Mouse (Mus musculus) adrenal gland, postnatal 4 days (tissue): ENCODE measurements around the gene Gm10401. TPM values are rescaled to one million over a fixed set of nuclear protein-coding genes. Genes with fewer than 3 reads are reported as not detected.
"Not testable (repeated sequence)": the region's sequence is repeated elsewhere in the genome, so short reads cannot be mapped to it uniquely, and the experiment has no call there.

Experiments used
- DNase-seq, 2 experiments: peaks; one replicate each; pipeline ENCODE4 v3.0.0; 2021 to 2022; ENCODE audit warnings: low spot score in 2 of 2, mixed read lengths in 2 of 2
- total RNA-seq, 2 experiments: library from RNA; stranded (reverse); gene quantifications; 2 replicates each; pipeline ENCODE4 v1.2.3; 2021

Gene Gm10401
- total RNA-seq, 2 experiments from 2014 or later: 0.73 TPM; not detected in 1

GRCm38 (mm10) chr5:115120978-115121377, 22.9 kb upstream of the Gm10401 start:
- DNase-seq: no peak

GRCm38 (mm10) chr5:115118961-115119570, 21.0 kb upstream of the Gm10401 start, which contains the start of gene Acads:
TSS of gene Acads (minus strand) at chr5:115119346.
- peak; percentile 69 to 76 for DNase-seq

GRCm38 (mm10) chr5:115117467-115117866, 19.4 kb upstream of the Gm10401 start:
- no peak for DNase-seq

- no peak for DNase-seq
These were observed 18.3 kb upstream of the Gm10401 start for GRCm38 (mm10) chr5:115116426-115116825.

GRCm38 (mm10) chr5:115114501-115114900, 16.4 kb upstream of the Gm10401 start:
- no peak for DNase-seq

GRCm38 (mm10) chr5:115113244-115113643, 15.1 kb upstream of the Gm10401 start:
- no peak for DNase-seq

GRCm38 (mm10) chr5:115111156-115111555, 13.1 kb upstream of the Gm10401 start:
- no peak for DNase-seq

- DNase-seq: not testable (repeated sequence)
These were observed 5.2 kb upstream of the Gm10401 start for GRCm38 (mm10) chr5:115103253-115103652.

GRCm38 (mm10) chr5:115102231-115102630, 4.1 kb upstream of the Gm10401 start:
- DNase-seq: no peak

- no peak for DNase-seq
These were observed 2.4 kb upstream of the Gm10401 start for GRCm38 (mm10) chr5:115100473-115100872.

GRCm38 (mm10) chr5:115099991-115100390, 1.9 kb upstream of the Gm10401 start:
- DNase-seq: no peak

GRCm38 (mm10) chr5:115099530-115099929, 1.4 kb upstream of the Gm10401 start:
- no peak for DNase-seq

GRCm38 (mm10) chr5:115091776-115092175, 6.3 kb downstream of the Gm10401 start:
- DNase-seq: no peak

GRCm38 (mm10) chr5:115091015-115091414, 7.1 kb downstream of the Gm10401 start:
- DNase-seq: no peak

- no peak for DNase-seq
These were observed 8.4 kb downstream of the Gm10401 start for GRCm38 (mm10) chr5:115089592-115090268.

- DNase-seq: no peak
These were observed 12.4 kb downstream of the Gm10401 start for GRCm38 (mm10) chr5:115085675-115086074.

- no peak for DNase-seq
These were observed 14.6 kb downstream of the Gm10401 start for GRCm38 (mm10) chr5:115083492-115083891.

- DNase-seq: no peak
These were observed 16.5 kb downstream of the Gm10401 start for GRCm38 (mm10) chr5:115081636-115082035.

- peak in 1 of 2 experiments; percentile 38 for DNase-seq
These were observed 21.8 kb downstream of the Gm10401 start for GRCm38 (mm10) chr5:115076144-115076901.

GRCm38 (mm10) chr5:115074749-115075148, 23.3 kb downstream of the Gm10401 start:
- DNase-seq: no peak

GRCm38 (mm10) chr5:115073306-115073705, 24.8 kb downstream of the Gm10401 start:
- DNase-seq: not testable (repeated sequence)

- no peak for DNase-seq
These were observed 26.0 kb downstream of the Gm10401 start for GRCm38 (mm10) chr5:115072143-115072542.
